Mouse (Mus musculus) myocyte (in vitro differentiated cells): Measurements from ENCODE around the gene Plekha4.

Experiments used
- CEBPB ChIP-seq: IDR thresholded peaks from 2 replicates; pipeline ENCODE4 v1.6.1; 2011; ENCODE audit warnings: mild to moderate bottlenecking, moderate library complexity; ENCODE audit not compliant: poor library complexity, insufficient read depth, severe bottlenecking
- E2F4 ChIP-seq: IDR thresholded peaks from one replicate; pipeline ENCODE4 v1.6.1; 2011; ENCODE audit warnings: mild to moderate bottlenecking, control low read depth, moderate library complexity; ENCODE audit not compliant: insufficient read depth
- MAX ChIP-seq: IDR thresholded peaks from one replicate; pipeline ENCODE4 v1.6.1; 2011; ENCODE audit warnings: low read depth, mild to moderate bottlenecking, control low read depth
- MYOD1 ChIP-seq, 3 experiments: IDR thresholded peaks; one replicate each; pipeline ENCODE4 v1.6.1; 2011; ENCODE audit warnings: control low read depth in 2 of 3, low read depth in 2 of 3, mild to moderate bottlenecking in 2 of 3, moderate library complexity in 1 of 3; ENCODE audit not compliant: insufficient read length in 2 of 3, control insufficient read depth in 1 of 3
- MYOG ChIP-seq, 3 experiments: IDR thresholded peaks; one replicate each; pipeline ENCODE4 v1.6.1; 2011; ENCODE audit warnings: control low read depth in 2 of 3, low read depth in 2 of 3, mild to moderate bottlenecking in 2 of 3; ENCODE audit not compliant: insufficient read length in 2 of 3, control insufficient read depth in 1 of 3, insufficient read depth in 1 of 3
- POLR2A ChIP-seq: IDR thresholded peaks from one replicate; pipeline ENCODE4 v1.6.1; 2011; ENCODE audit warnings: low read depth, mild to moderate bottlenecking, control low read depth, moderate library complexity; ENCODE audit not compliant: insufficient read length
- POLR2AphosphoS2 ChIP-seq: IDR thresholded peaks from one replicate; pipeline ENCODE4 v1.6.1; 2011; ENCODE audit warnings: low read depth, control low read depth; ENCODE audit not compliant: insufficient read length
- REST ChIP-seq: IDR thresholded peaks from one replicate; pipeline ENCODE4 v1.6.1; 2011; ENCODE audit warnings: mild to moderate bottlenecking, control low read depth, moderate library complexity; ENCODE audit not compliant: insufficient read depth, insufficient read length
- SRF ChIP-seq: IDR thresholded peaks from one replicate; pipeline ENCODE4 v1.6.1; 2011; ENCODE audit warnings: low read depth; ENCODE audit not compliant: control insufficient read depth, insufficient read length
- TCF12 ChIP-seq: IDR thresholded peaks from one replicate; pipeline ENCODE4 v1.6.1; 2011; ENCODE audit warnings: mild to moderate bottlenecking, control low read depth; ENCODE audit not compliant: poor library complexity, insufficient read depth, severe bottlenecking
- TCF3 ChIP-seq: IDR thresholded peaks from one replicate; pipeline ENCODE4 v1.6.1; 2011; ENCODE audit warnings: low read depth, control low read depth; ENCODE audit not compliant: insufficient read length
- USF1 ChIP-seq: IDR thresholded peaks from one replicate; pipeline ENCODE4 v1.6.1; 2011; ENCODE audit warnings: low read depth, mild to moderate bottlenecking, control low read depth, moderate library complexity

- TF ChIP-seq MYOD1 (IDR thresholded peaks at IDR 0.05; ENCODE audit: control insufficient read depth in 1 of 3, insufficient read length in 2 of 3, low read depth in 2 of 3) = no peak
- no peak for TF ChIP-seq USF1
- no peak for TF ChIP-seq REST
- TF ChIP-seq MAX = no peak
- no peak for TF ChIP-seq CEBPB
- no peak for TF ChIP-seq POLR2A
- no peak for TF ChIP-seq POLR2AphosphoS2
- TF ChIP-seq E2F4 = no peak
- TF ChIP-seq MYOG (IDR thresholded peaks at IDR 0.05; ENCODE audit: control insufficient read depth in 1 of 3, insufficient read depth in 1 of 3, insufficient read length in 2 of 3, low read depth in 2 of 3) = no peak
- TF ChIP-seq TCF12 = no peak
- TF ChIP-seq SRF = no peak
- no peak for TF ChIP-seq TCF3
Measured at GRCm38 (mm10) chr7:45574472-45575379, 48.6 kb downstream of the Plekha4 start.
